Mouse (Mus musculus): ENCODE results near the gene Dmpk. TPM values are rescaled to one million over a fixed set of nuclear protein-coding genes. Genes with fewer than 3 reads are reported as not detected.

Dmpk gene
- polyA plus RNA-seq, 1 experiment from 2014 or later: 14.2 TPM

DNA sequence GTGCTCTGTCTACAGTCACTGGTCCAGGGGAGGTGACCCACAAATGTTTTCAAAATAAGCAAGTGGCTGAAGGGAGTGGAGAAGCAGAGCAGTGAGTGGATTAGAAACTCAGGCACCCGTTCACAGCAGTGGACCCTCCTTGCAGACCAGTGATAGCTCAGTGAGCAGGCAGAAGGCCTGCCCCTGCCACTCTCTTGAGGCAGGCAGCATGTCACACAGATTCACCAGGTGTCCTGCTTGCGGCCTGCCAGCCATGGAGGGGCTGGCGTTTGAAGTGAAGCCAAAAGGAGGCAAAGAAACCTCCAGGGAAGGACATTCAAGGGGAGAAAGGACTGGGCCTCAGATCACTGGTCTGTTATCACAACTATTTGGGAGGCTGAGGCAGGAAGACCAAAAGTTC lies 4.9 kb upstream of the Dmpk start:
- DNase-seq (no peak), ATAC-seq (no peak)
- Histone ChIP-seq H3K9me3 (ENCODE audit: low read length) (no peaks in the 10 kb centered on the region), H3K4me3 (ENCODE audit: low read depth, low read length) (no peak overlapping the region), H3K27me3 (ENCODE audit: insufficient read depth, low read length) (peaks cover 32% of the 10 kb centered on the region), H3K27ac (ENCODE audit: low read depth) (no peak overlapping the region), H3K4me2 (ENCODE audit: low read depth, low read length) (no peak overlapping the region), H3K9ac (replicated peaks) (no peak overlapping the region), H3K4me1 (ENCODE audit: insufficient read depth) (peaks cover 38% of the 10 kb centered on the region), H3K36me3 (replicated peaks; ENCODE audit: insufficient read depth, low read length) (peaks cover 17% of the 10 kb centered on the region)
- 67% methylated on average over 3 of the region's 3 CpGs for WGBS (ENCODE audit: insufficient replicate concordance)
- TF ChIP-seq EP300 (IDR thresholded peaks at IDR 0.05; ENCODE audit: low read depth): no peak
- no peak for TF ChIP-seq CTCF (IDR thresholded peaks at IDR 0.05; ENCODE audit: low read depth)

DNA sequence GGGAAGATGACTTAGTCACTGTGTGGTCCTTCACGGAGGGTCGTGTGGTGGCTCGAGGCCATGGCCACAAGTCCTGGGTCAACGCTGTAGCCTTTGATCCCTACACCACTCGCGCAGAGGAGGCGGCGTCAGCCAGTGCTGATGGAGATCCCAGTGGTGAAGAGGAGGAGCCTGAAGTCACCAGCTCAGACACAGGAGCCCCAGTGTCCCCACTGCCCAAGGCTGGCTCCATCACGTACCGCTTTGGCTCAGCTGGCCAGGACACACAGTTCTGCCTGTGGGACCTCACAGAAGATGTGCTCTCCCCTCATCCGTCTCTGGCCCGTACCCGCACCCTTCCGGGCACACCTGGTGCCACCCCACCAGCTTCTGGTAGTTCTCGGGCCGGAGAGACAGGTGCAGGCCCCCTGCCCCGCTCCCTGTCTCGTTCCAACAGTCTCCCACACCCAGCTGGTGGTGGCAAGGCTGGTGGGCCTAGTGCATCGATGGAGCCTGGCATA lies 3.1 kb upstream of the Dmpk start:
- Histone ChIP-seq H3K36me3 (replicated peaks; ENCODE audit: insufficient read depth, low read length) (peaks cover 17% of the 10 kb centered on the region), H3K27me3 (ENCODE audit: insufficient read depth, low read length) (peaks cover 30% of the 10 kb centered on the region; the same call in 1 of the 2 replicates), H3K4me3 (ENCODE audit: low read depth, low read length) (no peak overlapping the region), H3K4me1 (ENCODE audit: insufficient read depth) (peaks cover 51% of the 10 kb centered on the region), H3K9ac (replicated peaks) (no peak overlapping the region), H3K4me2 (ENCODE audit: low read depth, low read length) (no peak overlapping the region), H3K27ac (ENCODE audit: low read depth) (no peak overlapping the region), H3K9me3 (ENCODE audit: low read length) (no peaks in the 10 kb centered on the region)
- DNase-seq (peak; percentile 15), ATAC-seq (no peak)
- TF ChIP-seq EP300 (IDR thresholded peaks at IDR 0.05; ENCODE audit: low read depth): no peak
- WGBS (ENCODE audit: insufficient replicate concordance): 83% methylated on average over 19 of the region's 19 CpGs

DNA sequence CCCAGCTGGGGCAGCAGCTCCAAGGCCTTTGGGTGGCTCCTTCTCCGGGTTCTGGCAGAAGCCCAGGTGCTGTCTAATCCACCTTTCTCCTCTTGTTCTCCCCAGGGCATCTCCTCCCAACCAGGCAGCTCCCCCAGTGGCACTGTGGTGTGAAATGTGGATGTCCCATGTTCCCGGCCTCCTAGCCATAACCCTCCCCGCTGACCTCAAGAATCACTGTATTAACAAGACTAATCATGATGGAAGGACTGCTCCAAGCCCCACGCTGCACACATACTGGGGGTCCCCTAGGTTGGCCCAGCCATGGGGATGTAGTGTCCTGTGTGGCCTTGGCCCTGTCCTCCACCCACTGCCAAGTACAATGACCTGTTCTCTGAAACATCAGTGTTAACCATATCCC lies 1.5 kb upstream of the Dmpk start:
- peaks cover 17% of the 10 kb centered on the region for H3K36me3 ChIP-seq (replicated peaks; ENCODE audit: insufficient read depth, low read length)

DNA sequence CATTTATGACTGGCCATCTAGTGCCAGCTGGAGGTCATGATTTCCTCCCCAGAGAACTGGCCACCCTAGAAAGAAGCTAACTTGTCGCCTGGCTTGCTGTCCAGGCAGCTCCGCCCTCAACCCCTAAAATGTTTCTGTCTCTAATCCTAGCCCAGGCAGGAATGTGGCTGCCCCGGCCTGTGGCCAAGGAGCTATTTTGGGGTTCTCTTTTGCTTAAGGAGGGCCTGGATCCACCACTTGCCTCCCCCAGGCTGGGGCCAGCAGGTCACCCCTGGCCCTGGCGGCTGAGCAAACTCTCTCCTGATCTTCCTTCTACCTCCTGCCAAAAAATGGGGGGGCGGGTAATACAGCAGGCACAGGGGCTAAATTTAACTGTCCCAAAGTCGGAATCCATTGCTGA lies 553 bp upstream of the Dmpk start:
- TF ChIP-seq EP300 (IDR thresholded peaks at IDR 0.05; ENCODE audit: low read depth) (no peak), CTCF (IDR thresholded peaks at IDR 0.05; ENCODE audit: low read depth) (no peak)
- Histone ChIP-seq H3K27ac (ENCODE audit: low read depth) (0 out of 2 replicates have a peak overlapping the region, but pooled peaks have one; percentile 44), H3K4me2 (ENCODE audit: low read depth, low read length) (peak overlapping the region; percentile 51), H3K36me3 (replicated peaks; ENCODE audit: insufficient read depth, low read length) (peaks cover 16% of the 10 kb centered on the region), H3K9ac (replicated peaks) (no peak overlapping the region), H3K4me1 (ENCODE audit: insufficient read depth) (peaks cover 44% of the 10 kb centered on the region), H3K4me3 (ENCODE audit: low read depth, low read length) (no peak overlapping the region), H3K9me3 (ENCODE audit: low read length) (no peaks in the 10 kb centered on the region), H3K27me3 (ENCODE audit: insufficient read depth, low read length) (peaks cover 42% of the 10 kb centered on the region)
- WGBS (ENCODE audit: insufficient replicate concordance): 62% methylated on average over 6 of the region's 6 CpGs
- no peak for ATAC-seq
- peak; percentile 14 for DNase-seq

More for the DNA sequence above, 1.5 kb upstream of the Dmpk start:
- Histone ChIP-seq H3K27me3 (ENCODE audit: insufficient read depth, low read length) (peaks cover 35% of the 10 kb centered on the region), H3K27ac (ENCODE audit: low read depth) (no peak overlapping the region), H3K9ac (replicated peaks) (peak overlapping the region; percentile 44; the same call in 1 of the 2 replicates), H3K9me3 (ENCODE audit: low read length) (no peaks in the 10 kb centered on the region), H3K4me2 (ENCODE audit: low read depth, low read length) (no peak overlapping the region), H3K4me3 (ENCODE audit: low read depth, low read length) (no peak overlapping the region), H3K4me1 (ENCODE audit: insufficient read depth) (peaks cover 52% of the 10 kb centered on the region)
- TF ChIP-seq EP300 (IDR thresholded peaks at IDR 0.05; ENCODE audit: low read depth): no peak
- no peak for TF ChIP-seq CTCF (IDR thresholded peaks at IDR 0.05; ENCODE audit: low read depth)
- DNase-seq (peak; percentile 17), ATAC-seq (no peak)
- 80% methylated on average over 4 of the region's 4 CpGs for WGBS (ENCODE audit: insufficient replicate concordance)

DNA sequence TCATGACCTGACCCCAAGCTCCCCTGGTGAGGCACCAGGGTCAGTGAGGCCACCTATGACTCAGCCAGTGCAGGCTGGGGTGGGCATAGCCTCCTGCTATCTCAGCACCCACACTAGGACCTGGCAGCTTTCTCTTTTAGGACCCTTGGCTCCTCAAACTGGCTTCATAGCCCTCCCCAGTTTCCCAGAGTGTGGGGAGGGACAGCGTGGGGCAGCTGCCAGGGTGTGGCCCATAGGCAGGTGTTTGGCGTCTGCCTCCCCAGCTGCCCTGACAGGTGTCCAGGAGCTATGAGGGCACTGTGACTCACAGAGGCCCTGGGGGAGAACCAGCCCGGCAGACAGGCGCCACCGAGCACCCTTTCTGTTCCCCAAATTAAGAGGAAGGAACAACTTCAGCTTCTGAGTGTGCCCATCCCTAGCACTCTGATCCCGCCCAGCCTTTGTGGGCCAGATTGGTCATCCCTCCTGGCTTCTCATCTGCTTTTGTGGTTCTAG lies 675 bp downstream of the Dmpk start:
- WGBS (ENCODE audit: insufficient replicate concordance): 35% methylated on average over 6 of the region's 6 CpGs
- Histone ChIP-seq H3K36me3 (replicated peaks; ENCODE audit: insufficient read depth, low read length) (peaks cover 7% of the 10 kb centered on the region; the same call in 1 of the 2 replicates), H3K4me2 (ENCODE audit: low read depth, low read length) (peak overlapping the region; percentile 51), H3K4me3 (ENCODE audit: low read depth, low read length) (peak overlapping the region; percentile 34), H3K27me3 (ENCODE audit: insufficient read depth, low read length) (peaks cover 44% of the 10 kb centered on the region), H3K27ac (ENCODE audit: low read depth) (peak overlapping the region; percentile 44), H3K4me1 (ENCODE audit: insufficient read depth) (peaks cover 40% of the 10 kb centered on the region), H3K9me3 (ENCODE audit: low read length) (no peaks in the 10 kb centered on the region), H3K9ac (replicated peaks) (peak overlapping the region; percentile 30; the same call in 1 of the 2 replicates)
- TF ChIP-seq EP300 (IDR thresholded peaks at IDR 0.05; ENCODE audit: low read depth): no peak
- TF ChIP-seq CTCF (IDR thresholded peaks at IDR 0.05; ENCODE audit: low read depth): no peak
- ATAC-seq (peak; percentile 42), DNase-seq (peak; percentile 65)

DNA sequence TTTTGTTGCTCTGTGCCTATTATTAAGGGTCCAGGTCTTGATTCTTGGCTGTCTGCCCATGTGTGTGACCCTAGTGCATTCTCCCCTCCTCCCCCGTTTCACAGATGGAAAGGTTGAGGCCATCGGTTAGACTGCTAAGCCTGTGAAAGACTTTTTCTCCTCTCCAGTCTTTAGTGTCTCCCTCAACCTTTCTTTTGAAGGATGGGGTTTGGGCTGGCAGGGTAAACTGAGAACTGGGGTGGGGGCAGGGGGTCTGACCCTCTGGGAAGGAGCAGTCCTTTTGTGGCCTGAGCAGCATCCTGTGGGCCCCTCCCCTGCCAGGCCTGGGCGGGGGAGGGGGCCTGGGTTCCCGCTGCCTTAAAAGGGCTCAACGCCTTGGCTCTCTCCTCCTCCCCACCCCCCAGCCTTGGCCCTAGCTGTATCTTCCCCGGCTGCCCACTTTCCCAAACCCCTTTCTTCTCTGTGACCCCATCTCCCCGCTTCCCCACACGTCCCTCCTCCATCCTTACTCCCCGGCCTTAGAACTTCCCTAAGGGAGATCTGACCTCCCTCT lies 1.3 kb downstream of the Dmpk start:
- TF ChIP-seq EP300 (IDR thresholded peaks at IDR 0.05; ENCODE audit: low read depth) (no peak), CTCF (IDR thresholded peaks at IDR 0.05; ENCODE audit: low read depth) (no peak)
- peaks cover 7% of the 10 kb centered on the region; the same call in 1 of the 2 replicates for H3K36me3 ChIP-seq (replicated peaks; ENCODE audit: insufficient read depth, low read length)
- H3K4me3 ChIP-seq (ENCODE audit: low read depth, low read length): peak overlapping the region; percentile 17; the same call in 1 of the 2 replicates
- DNase-seq (no peak), ATAC-seq (no peak)
- peaks cover 44% of the 10 kb centered on the region for H3K27me3 ChIP-seq (ENCODE audit: insufficient read depth, low read length)
- H3K4me1 ChIP-seq (ENCODE audit: insufficient read depth): peaks cover 40% of the 10 kb centered on the region
- no peaks in the 10 kb centered on the region for H3K9me3 ChIP-seq (ENCODE audit: low read length)
- H3K27ac ChIP-seq (ENCODE audit: low read depth): peak overlapping the region; percentile 44
- WGBS (ENCODE audit: insufficient replicate concordance): 30% methylated on average over 8 of the region's 9 CpGs
- no peak overlapping the region for H3K9ac ChIP-seq (replicated peaks)
- peak overlapping the region; percentile 51 for H3K4me2 ChIP-seq (ENCODE audit: low read depth, low read length)

All from liver, postnatal 0 days (tissue).